Mouse (Mus musculus) layer of hippocampus, postnatal 25 days (tissue): ENCODE measurements around the gene Fgr. TPM values are rescaled to one million over a fixed set of nuclear protein-coding genes. Genes with fewer than 3 reads are reported as not detected.

Experiments
- DNase-seq, 2 experiments: peaks; one replicate each; pipeline ENCODE4 v3.0.0; 2022; ENCODE audit warnings: mixed read lengths in 2 of 2, low spot score in 1 of 2; ENCODE audit errors: extremely low spot score in 1 of 2
- total RNA-seq, 2 experiments: library from RNA; stranded (reverse); gene quantifications; 2 replicates each; pipeline ENCODE4 v1.2.3; 2021

The Fgr gene
- total RNA-seq, 2 experiments from 2014 or later = 0.07 to 0.14 TPM

GRCm38 (mm10) chr4:133049071-133049920, 75.4 kb downstream of the Fgr start:
- no peak for DNase-seq

DNA sequence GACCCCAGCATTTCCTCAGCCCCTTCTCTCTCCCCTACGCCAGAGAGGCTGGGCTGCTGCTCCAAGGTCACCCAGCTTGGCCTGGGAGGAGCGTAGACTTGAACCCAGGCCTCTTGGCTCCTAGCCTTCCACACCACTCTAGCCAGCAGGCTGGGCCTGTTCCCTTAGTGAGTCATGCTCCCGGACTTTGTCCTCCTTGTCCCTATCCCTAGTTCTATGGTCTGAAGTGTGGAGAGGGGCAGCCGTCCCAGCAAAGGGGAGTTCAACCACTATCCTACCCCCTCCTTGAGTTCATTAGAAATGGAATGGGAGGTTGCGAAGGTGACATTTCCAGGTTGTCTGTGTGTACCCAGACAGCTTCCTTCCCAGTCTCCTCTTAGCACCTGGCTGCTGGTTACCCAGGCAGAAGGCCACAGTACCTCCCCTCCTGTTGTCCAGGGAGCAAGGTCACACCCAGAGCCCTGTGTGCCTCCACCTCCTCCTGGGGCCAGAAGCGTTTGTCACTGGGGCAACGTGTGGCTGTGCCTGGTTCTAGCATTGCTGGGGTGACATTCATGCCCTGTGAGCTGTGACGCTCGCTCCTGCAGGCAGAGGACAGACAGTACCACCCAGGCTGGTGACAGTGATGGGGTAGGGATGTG, 76.4 kb downstream of the Fgr start:
- DNase-seq = no peak

GRCm38 (mm10) chr4:133050837-133051549, 77.1 kb downstream of the Fgr start:
- DNase-seq = no peak

- no peak for DNase-seq
Measured at GRCm38 (mm10) chr4:133051550-133051865, 77.6 kb downstream of the Fgr start.

Other genes with a start within 250 kb of the Fgr start
- gene Xkr8, start 241.5 kb upstream of the Fgr start, total RNA-seq = 1 to 10 TPM; 2.2 to 3.5 TPM
- gene Smpdl3b, start 216.8 kb upstream of the Fgr start, total RNA-seq = 1 to 10 TPM; 2.8 to 3.0 TPM
- 10 to 100 TPM; 12.0 to 15.2 TPM for gene Rpa2, start 205.8 kb upstream of the Fgr start, total RNA-seq
- under 1 TPM; 0.61 to 0.66 TPM for gene Themis2, start 177.7 kb upstream of the Fgr start, total RNA-seq
- 10 to 100 TPM; 41.7 to 44.8 TPM for gene Ppp1r8, start 130.9 kb upstream of the Fgr start, total RNA-seq
- gene Stx12, start 89.6 kb upstream of the Fgr start, total RNA-seq = 100 to 1,000 TPM in 1 of 2 experiments, 10 to 100 TPM in 1; 99.7 to 106 TPM
- gene Fam76a, start 51.5 kb upstream of the Fgr start, total RNA-seq = 10 to 100 TPM; 40.1 to 50.5 TPM
- gene Ahdc1, start 37.2 kb downstream of the Fgr start, total RNA-seq = 100 to 1,000 TPM in 1 of 2 experiments, 10 to 100 TPM in 1; 96.9 to 109 TPM
- 10 to 100 TPM; 28.9 to 32.8 TPM for gene Wasf2, start 156.4 kb downstream of the Fgr start, total RNA-seq
- 1 to 10 TPM; 2.8 to 5.6 TPM for gene Cd164l2, start 238.0 kb downstream of the Fgr start, total RNA-seq
- gene Gpr3, start 238.4 kb downstream of the Fgr start, total RNA-seq = 1 to 10 TPM; 5.3 to 8.2 TPM